Mouse (Mus musculus) neural tube, embryonic 15.5 days (tissue): Measurements from ENCODE around the gene Tns3. TPM values are rescaled to one million over a fixed set of nuclear protein-coding genes. Genes with fewer than 3 reads are reported as not detected.

Experiments
- ATAC-seq: fragments of 200-750 bp; cut with Nextera tagmentation; 2 replicates; pipeline ENCODE4 v1.8.0; 2017; ENCODE audit warnings: mild to moderate bottlenecking, moderate TSS enrichment, moderate library complexity; ENCODE audit not compliant: low FRiP score
- H3K27ac ChIP-seq: fragments of 300-500 bp; sonication (generic); replicated peaks from 2 replicates; pipeline ENCODE4 v1.5.1; 2015; ENCODE audit warnings: mild to moderate bottlenecking, inconsistent platforms
- H3K27me3 ChIP-seq: fragments of 300-500 bp; sonication (generic); replicated peaks from 2 replicates; pipeline ENCODE4 v1.6.1; 2015; ENCODE audit warnings: inconsistent platforms
- H3K36me3 ChIP-seq: fragments of 300-500 bp; sonication (generic); 2 replicates; pipeline ENCODE4 v1.6.1; 2015; ENCODE audit warnings: inconsistent platforms
- H3K4me1 ChIP-seq: fragments of 300-500 bp; sonication (generic); 2 replicates; pipeline ENCODE4 v1.6.1; 2015; ENCODE audit warnings: inconsistent platforms
- H3K4me2 ChIP-seq: fragments of 300-500 bp; sonication (generic); 2 replicates; pipeline ENCODE4 v1.6.1; 2015; ENCODE audit warnings: inconsistent platforms, mild to moderate bottlenecking, moderate library complexity
- H3K4me3 ChIP-seq: fragments of 300-500 bp; sonication (generic); replicated peaks from 2 replicates; pipeline ENCODE4 v1.5.1; 2015; ENCODE audit warnings: mild to moderate bottlenecking, inconsistent platforms
- H3K9ac ChIP-seq: fragments of 300-500 bp; sonication (generic); replicated peaks from 2 replicates; pipeline ENCODE4 v1.6.1; 2015; ENCODE audit warnings: mild to moderate bottlenecking, inconsistent platforms
- H3K9me3 ChIP-seq: fragments of 300-500 bp; sonication (generic); replicated peaks from 2 replicates; pipeline ENCODE4 v1.6.1; 2016; ENCODE audit warnings: inconsistent platforms
- WGBS: fragments of 180-500 bp; shearing (Covaris S2); methylation state at CpG from one replicate; pipeline ENCODE4 v1.1.7; 2015; ENCODE audit warnings: mixed read lengths; 5-methylcytosine and 5-hydroxymethylcytosine counted together
- polyA plus RNA-seq: library from polyadenylated mRNA; unstranded; fragments of >200 nt; fragmentation: Nextera tagmentation; extraction: Ambion mirVana; gene quantifications from 2 replicates; pipeline ENCODE4 v1.2.1, GENCODE M21; 2015

Gene Tns3
- polyA plus RNA-seq, 1 experiment from 2014 or later, result 7.6 TPM

- H3K4me2 ChIP-seq, result no peak overlapping the region
- H3K4me1 ChIP-seq, result peaks cover 8% of the 10 kb centered on the region; the same call in 1 of the 2 replicates
Measured at GRCm38 (mm10) chr11:8585686-8586085, 78.6 kb downstream of the Tns3 start.

GRCm38 (mm10) chr11:8584925-8585324 is 79.4 kb downstream of the Tns3 start:
- Histone ChIP-seq H3K4me2 (no peak overlapping the region), H3K9ac (no peak overlapping the region), H3K27ac (no peak overlapping the region), H3K27me3 (no peaks in the 10 kb centered on the region), H3K36me3 (no peaks in the 10 kb centered on the region), H3K4me3 (no peak overlapping the region), H3K4me1 (peaks cover 8% of the 10 kb centered on the region; the same call in 1 of the 2 replicates), H3K9me3 (no peaks in the 10 kb centered on the region)
- ATAC-seq, result no peak
- WGBS, result 43% methylated on average over 1 of the region's 1 CpGs

More at GRCm38 (mm10) chr11:8585686-8586085, 78.6 kb downstream of the Tns3 start:
- ATAC-seq, result no peak
- no peaks in the 10 kb centered on the region for H3K36me3 ChIP-seq
- no peak overlapping the region for H3K4me3 ChIP-seq
- no peak overlapping the region for H3K27ac ChIP-seq
- H3K9me3 ChIP-seq, result no peaks in the 10 kb centered on the region
- H3K9ac ChIP-seq, result no peak overlapping the region
- H3K27me3 ChIP-seq, result no peaks in the 10 kb centered on the region
- 78% methylated on average over 3 of the region's 3 CpGs for WGBS

GRCm38 (mm10) chr11:8584307-8584706 is 80.0 kb downstream of the Tns3 start:
- Histone ChIP-seq H3K4me2 (no peak overlapping the region), H3K4me3 (no peak overlapping the region), H3K27me3 (no peaks in the 10 kb centered on the region), H3K4me1 (peaks cover 7% of the 10 kb centered on the region; the same call in 1 of the 2 replicates), H3K27ac (no peak overlapping the region), H3K9me3 (no peaks in the 10 kb centered on the region), H3K36me3 (no peaks in the 10 kb centered on the region), H3K9ac (no peak overlapping the region)
- 46% methylated on average over 2 of the region's 2 CpGs for WGBS
- ATAC-seq, result no peak

GRCm38 (mm10) chr11:8583137-8583536 is 81.2 kb downstream of the Tns3 start:
- H3K27me3 ChIP-seq, result no peaks in the 10 kb centered on the region
- peaks cover 5% of the 10 kb centered on the region; the same call in 1 of the 2 replicates for H3K4me1 ChIP-seq
- no peak overlapping the region for H3K4me2 ChIP-seq
- H3K4me3 ChIP-seq, result no peak overlapping the region
- H3K36me3 ChIP-seq, result no peaks in the 10 kb centered on the region
- H3K9me3 ChIP-seq, result no peaks in the 10 kb centered on the region
- 79% methylated on average over 3 of the region's 3 CpGs for WGBS
- H3K27ac ChIP-seq, result no peak overlapping the region
- no peak overlapping the region for H3K9ac ChIP-seq
- no peak for ATAC-seq

GRCm38 (mm10) chr11:8582101-8582920 is 82.0 kb downstream of the Tns3 start:
- ATAC-seq, result no peak
- Histone ChIP-seq H3K4me3 (no peak overlapping the region), H3K27me3 (no peaks in the 10 kb centered on the region), H3K9me3 (no peaks in the 10 kb centered on the region), H3K9ac (no peak overlapping the region), H3K4me1 (peaks cover 5% of the 10 kb centered on the region; the same call in 1 of the 2 replicates), H3K27ac (no peak overlapping the region), H3K36me3 (no peaks in the 10 kb centered on the region), H3K4me2 (no peak overlapping the region)
- 81% methylated on average over 10 of the region's 10 CpGs for WGBS

GRCm38 (mm10) chr11:8579789-8580188 is 84.5 kb downstream of the Tns3 start:
- ATAC-seq, result no peak
- no peak overlapping the region for H3K4me2 ChIP-seq
- H3K4me3 ChIP-seq, result no peak overlapping the region
- H3K9ac ChIP-seq, result no peak overlapping the region
- H3K4me1 ChIP-seq, result peaks cover 5% of the 10 kb centered on the region; the same call in 1 of the 2 replicates
- H3K27me3 ChIP-seq, result no peaks in the 10 kb centered on the region
- no peaks in the 10 kb centered on the region for H3K36me3 ChIP-seq
- H3K27ac ChIP-seq, result no peak overlapping the region
- no peaks in the 10 kb centered on the region for H3K9me3 ChIP-seq
- 76% methylated on average over 5 of the region's 5 CpGs for WGBS

- no peak overlapping the region for H3K9ac ChIP-seq
- no peak for ATAC-seq
- H3K4me3 ChIP-seq, result no peak overlapping the region
- no peaks in the 10 kb centered on the region for H3K36me3 ChIP-seq
- WGBS, result 77% methylated on average over 10 of the region's 10 CpGs
- no peak overlapping the region for H3K4me2 ChIP-seq
- no peaks in the 10 kb centered on the region for H3K9me3 ChIP-seq
- H3K27ac ChIP-seq, result no peak overlapping the region
- H3K27me3 ChIP-seq, result no peaks in the 10 kb centered on the region
- no peaks in the 10 kb centered on the region for H3K4me1 ChIP-seq
Measured at GRCm38 (mm10) chr11:8575217-8576180, 88.8 kb downstream of the Tns3 start.

GRCm38 (mm10) chr11:8574562-8574961 is 89.8 kb downstream of the Tns3 start:
- 80% methylated on average over 6 of the region's 6 CpGs for WGBS
- no peaks in the 10 kb centered on the region for H3K27me3 ChIP-seq
- no peak overlapping the region for H3K4me2 ChIP-seq
- no peak overlapping the region for H3K9ac ChIP-seq
- ATAC-seq, result no peak
- H3K36me3 ChIP-seq, result no peaks in the 10 kb centered on the region
- no peak overlapping the region for H3K27ac ChIP-seq
- H3K9me3 ChIP-seq, result no peaks in the 10 kb centered on the region
- no peak overlapping the region for H3K4me3 ChIP-seq
- H3K4me1 ChIP-seq, result peaks cover 2% of the 10 kb centered on the region; the same call in 1 of the 2 replicates

- no peak for ATAC-seq
- H3K4me1 ChIP-seq, result peaks cover 10% of the 10 kb centered on the region
Measured at GRCm38 (mm10) chr11:8572762-8573161, 91.6 kb downstream of the Tns3 start.

GRCm38 (mm10) chr11:8569232-8570028 is 94.9 kb downstream of the Tns3 start:
- ATAC-seq, result no peak
- no peak overlapping the region for H3K4me3 ChIP-seq
- no peaks in the 10 kb centered on the region for H3K36me3 ChIP-seq
- H3K27me3 ChIP-seq, result no peaks in the 10 kb centered on the region
- H3K9me3 ChIP-seq, result no peaks in the 10 kb centered on the region
- no peak overlapping the region for H3K9ac ChIP-seq
- no peak overlapping the region for H3K4me2 ChIP-seq
- WGBS, result 22% methylated on average over 7 of the region's 7 CpGs
- H3K27ac ChIP-seq, result no peak overlapping the region
- H3K4me1 ChIP-seq, result peaks cover 10% of the 10 kb centered on the region

More at GRCm38 (mm10) chr11:8572762-8573161, 91.6 kb downstream of the Tns3 start:
- H3K9ac ChIP-seq, result no peak overlapping the region
- no peaks in the 10 kb centered on the region for H3K27me3 ChIP-seq
- no peak overlapping the region for H3K4me3 ChIP-seq
- no peaks in the 10 kb centered on the region for H3K36me3 ChIP-seq
- no peak overlapping the region for H3K27ac ChIP-seq
- H3K9me3 ChIP-seq, result no peaks in the 10 kb centered on the region
- WGBS, result 92% methylated on average over 7 of the region's 7 CpGs
- H3K4me2 ChIP-seq, result no peak overlapping the region

- Histone ChIP-seq H3K4me3 (no peak overlapping the region), H3K9me3 (no peaks in the 10 kb centered on the region), H3K4me1 (peaks cover 10% of the 10 kb centered on the region), H3K36me3 (no peaks in the 10 kb centered on the region), H3K9ac (no peak overlapping the region), H3K4me2 (no peak overlapping the region), H3K27ac (no peak overlapping the region), H3K27me3 (no peaks in the 10 kb centered on the region)
- no peak for ATAC-seq
- 23% methylated on average over 7 of the region's 7 CpGs for WGBS
Measured at GRCm38 (mm10) chr11:8568829-8569228, 95.5 kb downstream of the Tns3 start.
